Mouse (Mus musculus) CH12.LX (cell line): Measurements from ENCODE around the gene Ism2. TPM values are rescaled to one million over a fixed set of nuclear protein-coding genes. Genes with fewer than 3 reads are reported as not detected.

Source experiments
- DNase-seq: peaks from one replicate; pipeline ENCODE4 v3.0.0-alpha.2; 2013; ENCODE audit errors: extremely low read depth
- H3K27ac ChIP-seq: 2 replicates; pipeline ENCODE4 v1.5.1; 2012; ENCODE audit warnings: low read depth, mild to moderate bottlenecking, control low read depth, moderate library complexity; ENCODE audit not compliant: insufficient read depth
- H3K27me3 ChIP-seq: replicated peaks from 2 replicates; pipeline ENCODE3; 2012; ENCODE audit warnings: inconsistent platforms
- H3K36me3 ChIP-seq, 2 experiments: replicated peaks in 1 of 2; 2 replicates each; pipeline versions ENCODE3 to v1.6.1; 2012; ENCODE audit warnings: inconsistent platforms in 1 of 2, low read length in 1 of 2, mild to moderate bottlenecking in 1 of 2, mixed read lengths in 1 of 2, moderate library complexity in 1 of 2; ENCODE audit not compliant: control insufficient read depth in 1 of 2, insufficient read depth in 1 of 2
- H3K4me1 ChIP-seq, 2 experiments: 2 replicates each; pipeline ENCODE4 v1.6.1; 2012; ENCODE audit warnings: inconsistent platforms in 1 of 2, moderate library complexity in 1 of 2; ENCODE audit not compliant: insufficient read depth in 2 of 2, control insufficient read depth in 1 of 2
- H3K4me2 ChIP-seq: 2 replicates; pipeline ENCODE4 v1.6.1; 2012; ENCODE audit warnings: low read depth, mild to moderate bottlenecking, control low read depth; ENCODE audit not compliant: poor library complexity, insufficient read depth, severe bottlenecking
- H3K4me3 ChIP-seq, 3 experiments: fragments of 150-350 bp in 1 of 3; sonication (generic) in 1 of 3; replicated peaks in 1 of 3; 2 replicates each; pipeline versions ENCODE3 to v1.5.1; 2011 to 2012; ENCODE audit warnings: low read depth in 2 of 3, low read length in 2 of 3, mild to moderate bottlenecking in 2 of 3, moderate library complexity in 2 of 3, control low read depth in 1 of 3, improper control_type of control experiment in 1 of 3, inconsistent platforms in 1 of 3, mixed read lengths in 1 of 3; ENCODE audit not compliant: poor library complexity in 1 of 3
- H3K79me2 ChIP-seq: replicated peaks from 2 replicates; pipeline ENCODE4 v1.6.1; 2012; ENCODE audit warnings: mild to moderate bottlenecking, moderate library complexity; ENCODE audit not compliant: control insufficient read depth, poor library complexity, insufficient read depth, severe bottlenecking; ENCODE audit errors: extremely low read depth
- H3K9ac ChIP-seq: 2 replicates; pipeline ENCODE4 v1.6.1; 2012; ENCODE audit warnings: low read depth, mild to moderate bottlenecking, control low read depth, moderate library complexity; ENCODE audit not compliant: insufficient read depth
- H3K9me3 ChIP-seq: replicated peaks from 2 replicates; pipeline ENCODE3; 2012; ENCODE audit warnings: low read length, inconsistent platforms, mixed read lengths
- CHD2 ChIP-seq: IDR thresholded peaks from 2 replicates; pipeline ENCODE4 v1.6.1; 2011; ENCODE audit warnings: low read length, improper control_type of control experiment
- CTCF ChIP-seq, 2 experiments: IDR thresholded peaks in 1 of 2; conservative IDR thresholded peaks in 1 of 2; 2 replicates each; pipeline ENCODE4 v1.5.1; 2011 to 2012; ENCODE audit warnings: low read depth in 2 of 2, low read length in 2 of 2, improper control_type of control experiment in 1 of 2, inconsistent platforms in 1 of 2, mild to moderate bottlenecking in 1 of 2, moderate library complexity in 1 of 2
- E2F4 ChIP-seq: IDR thresholded peaks from 2 replicates; pipeline ENCODE4 v1.6.1; 2011; ENCODE audit warnings: low read depth, low read length, improper control_type of control experiment; ENCODE audit not compliant: insufficient replicate concordance
- ELF1 ChIP-seq: IDR thresholded peaks from 2 replicates; pipeline ENCODE4 v1.6.1; 2014; ENCODE audit warnings: low read depth, mild to moderate bottlenecking, inconsistent platforms, low read length, improper control_type of control experiment
- EP300 ChIP-seq: IDR thresholded peaks from 2 replicates; pipeline ENCODE4 v1.6.1; 2011; ENCODE audit warnings: low read length, improper control_type of control experiment
- GABPA ChIP-seq: IDR thresholded peaks from 2 replicates; pipeline ENCODE4 v1.6.1; 2012; ENCODE audit warnings: low read depth, low read length, improper control_type of control experiment, inconsistent platforms; ENCODE audit not compliant: insufficient replicate concordance
- JUND ChIP-seq: conservative IDR thresholded peaks from 2 replicates; pipeline ENCODE4 v1.6.1; 2011; ENCODE audit warnings: low read depth, low read length, improper control_type of control experiment
- MAFK ChIP-seq: IDR thresholded peaks from 2 replicates; pipeline ENCODE4 v1.6.1; 2011; ENCODE audit warnings: low read length, improper control_type of control experiment; ENCODE audit not compliant: insufficient replicate concordance
- MAX ChIP-seq: IDR thresholded peaks from 2 replicates; pipeline ENCODE4 v1.6.1; 2011; ENCODE audit warnings: low read length, improper control_type of control experiment
- MAZ ChIP-seq: IDR thresholded peaks from 2 replicates; pipeline ENCODE4 v1.6.1; 2012; ENCODE audit warnings: low read depth, mild to moderate bottlenecking, inconsistent platforms, low read length, improper control_type of control experiment, moderate library complexity
- MEF2A ChIP-seq: IDR thresholded peaks from 2 replicates; pipeline ENCODE4 v1.6.1; 2014; ENCODE audit warnings: low read depth, mild to moderate bottlenecking, inconsistent platforms, low read length, improper control_type of control experiment, borderline replicate concordance
- NELFE ChIP-seq: IDR thresholded peaks from 2 replicates; pipeline ENCODE4 v1.6.1; 2011; ENCODE audit warnings: low read depth, low read length, improper control_type of control experiment
- NRF1 ChIP-seq: IDR thresholded peaks from 2 replicates; pipeline ENCODE4 v1.6.1; 2014; ENCODE audit warnings: low read depth, mild to moderate bottlenecking, inconsistent platforms, low read length, improper control_type of control experiment, moderate library complexity
- POLR2A ChIP-seq: IDR thresholded peaks from 2 replicates; pipeline ENCODE4 v1.6.1; 2011; ENCODE audit warnings: low read depth, mild to moderate bottlenecking, improper control_type of control experiment, low read length
- POLR2AphosphoS2 ChIP-seq: IDR thresholded peaks from 2 replicates; pipeline ENCODE4 v1.6.1; 2011; ENCODE audit warnings: low read depth, low read length, improper control_type of control experiment
- RAD21 ChIP-seq: IDR thresholded peaks from 2 replicates; pipeline ENCODE4 v1.6.1; 2011; ENCODE audit warnings: low read depth, mild to moderate bottlenecking, low read length, improper control_type of control experiment, moderate library complexity
- RCOR1 ChIP-seq: conservative IDR thresholded peaks from 2 replicates; pipeline ENCODE4 v1.6.1; 2012; ENCODE audit warnings: low read depth, mild to moderate bottlenecking, inconsistent platforms, low read length, improper control_type of control experiment
- SMC3 ChIP-seq: IDR thresholded peaks from 2 replicates; pipeline ENCODE4 v1.6.1; 2011; ENCODE audit warnings: low read depth, low read length, improper control_type of control experiment
- TBP ChIP-seq: conservative IDR thresholded peaks from 2 replicates; pipeline ENCODE4 v1.6.1; 2011; ENCODE audit warnings: low read depth, low read length, improper control_type of control experiment
- TCF12 ChIP-seq: IDR thresholded peaks from 2 replicates; pipeline ENCODE4 v1.6.1; 2014; ENCODE audit warnings: low read depth, mild to moderate bottlenecking, inconsistent platforms, low read length, improper control_type of control experiment
- ZC3H11A ChIP-seq: IDR thresholded peaks from 2 replicates; pipeline ENCODE4 v1.6.1; 2012; ENCODE audit warnings: low read depth, mild to moderate bottlenecking, inconsistent platforms, low read length, improper control_type of control experiment
- ZKSCAN1 ChIP-seq: IDR thresholded peaks from 2 replicates; pipeline ENCODE4 v1.6.1; 2012; ENCODE audit warnings: low read depth, inconsistent platforms, low read length, improper control_type of control experiment, borderline replicate concordance
- dilution Hi-C: fragments of 300-500 bp; cut with MboI; formaldehyde crosslinking; loops from 2 replicates; pipeline ENCODE4 v1.14.3; 2020; ENCODE audit warnings: low sequenced_read_pairs; ENCODE audit not compliant: extremely low pct_unique_long_range_greater_than_20kb, extremely low pct_ligation_motif_present
- in situ Hi-C: fragments of 300-500 bp; cut with MboI; formaldehyde crosslinking; loops from 3 replicates; pipeline ENCODE4 v1.14.3; 2019; ENCODE audit warnings: low sequenced_read_pairs, low pct_ligation_motif_present, low pct_unique_long_range_greater_than_20kb, mixed read lengths
- polyA plus RNA-seq: library from polyadenylated mRNA; unstranded; fragments of >175 nt; gene quantifications from 2 replicates; pipeline ENCODE4 v1.2.1, GENCODE M21; 2012; ENCODE audit warnings: low read depth; ENCODE audit not compliant: insufficient read length
- total RNA-seq, 2 experiments: library from RNA; depleted of rRNA; stranded (reverse); fragments of 300-350 nt in 1 of 2; fragments of >200 nt in 1 of 2; gene quantifications; 2 replicates each; pipeline ENCODE4 v1.2.3; 2012 to 2014

Ism2 gene
- total and polyA plus RNA-seq, 3 experiments: 0.08 TPM; not detected in 2

GRCm38 (mm10) chr12:87348029-87348428, 48.5 kb upstream of the Ism2 start:
- Histone ChIP-seq H3K27me3 (no peaks in the 10 kb centered on the region), H3K4me1 (peaks cover 0 to 7% of the 10 kb centered on the region in 2 experiments; a peak in 1 of 4 replicates), H3K9ac (no peak overlapping the region), H3K4me3 (no peak overlapping the region), H3K36me3 (peaks cover 2 to 44% of the 10 kb centered on the region in 2 experiments), H3K79me2 (no peaks in the 10 kb centered on the region), H3K9me3 (no peaks in the 10 kb centered on the region), H3K4me2 (no peak overlapping the region), H3K27ac (no peak overlapping the region)
- in situ Hi-C loops: no loop called here
- no peak for DNase-seq
- TF ChIP-seq ELF1 (no peak), RAD21 (no peak), ZC3H11A (no peak), RCOR1 (no peak), JUND (no peak), NELFE (no peak), MEF2A (no peak), POLR2AphosphoS2 (no peak), TCF12 (no peak), MAFK (no peak), CHD2 (no peak), TBP (no peak), E2F4 (no peak), MAX (no peak), POLR2A (no peak), CTCF (conservative IDR thresholded peaks at IDR 0.05 in 1 of 2, IDR thresholded peaks at IDR 0.05 in 1 of 2; ENCODE audit: low read depth in 2 of 2, low read length in 2 of 2) (no peak), MAZ (no peak), GABPA (no peak)
- dilution Hi-C loops: no loop called here

GRCm38 (mm10) chr12:87347511-87347910, 48.0 kb upstream of the Ism2 start:
- no peak overlapping the region for H3K4me3 ChIP-seq
- TF ChIP-seq CTCF (conservative IDR thresholded peaks at IDR 0.05 in 1 of 2, IDR thresholded peaks at IDR 0.05 in 1 of 2; ENCODE audit: low read depth in 2 of 2, low read length in 2 of 2): peak in 1 of 2 experiments; percentile 50; a peak in 2 of 4 replicates
- TF ChIP-seq ZKSCAN1: no peak
- TF ChIP-seq RAD21: peak; percentile 17
- TF ChIP-seq TCF12: no peak
- TF ChIP-seq POLR2A: no peak
- TF ChIP-seq GABPA: no peak
- peak; percentile 19 for TF ChIP-seq SMC3
- no peak for TF ChIP-seq EP300
- no peak for TF ChIP-seq NRF1
- no peak for TF ChIP-seq JUND
- DNase-seq: no peak
- no peaks in the 10 kb centered on the region for H3K79me2 ChIP-seq
- peaks cover 0 to 7% of the 10 kb centered on the region in 2 experiments; a peak in 1 of 4 replicates for H3K4me1 ChIP-seq
- H3K27ac ChIP-seq: no peak overlapping the region
- H3K9me3 ChIP-seq: no peaks in the 10 kb centered on the region
- in situ Hi-C loops (no loop called here), dilution Hi-C loops (no loop called here)
- H3K9ac ChIP-seq: no peak overlapping the region
- no peak overlapping the region for H3K4me2 ChIP-seq
- no peaks in the 10 kb centered on the region for H3K27me3 ChIP-seq
- H3K36me3 ChIP-seq: peaks cover 2 to 45% of the 10 kb centered on the region in 2 experiments
